Mouse (Mus musculus): ENCODE measurements around the gene Pitpnc1. TPM values are rescaled to one million over a fixed set of nuclear protein-coding genes. Genes with fewer than 3 reads are reported as not detected.
"Not testable (repeated sequence)": the region's sequence is repeated elsewhere in the genome, so short reads cannot be mapped to it uniquely, and the experiment has no call there.

Gene Pitpnc1
- polyA plus RNA-seq, 2 experiments: 3.0 to 5.8 TPM

DNA sequence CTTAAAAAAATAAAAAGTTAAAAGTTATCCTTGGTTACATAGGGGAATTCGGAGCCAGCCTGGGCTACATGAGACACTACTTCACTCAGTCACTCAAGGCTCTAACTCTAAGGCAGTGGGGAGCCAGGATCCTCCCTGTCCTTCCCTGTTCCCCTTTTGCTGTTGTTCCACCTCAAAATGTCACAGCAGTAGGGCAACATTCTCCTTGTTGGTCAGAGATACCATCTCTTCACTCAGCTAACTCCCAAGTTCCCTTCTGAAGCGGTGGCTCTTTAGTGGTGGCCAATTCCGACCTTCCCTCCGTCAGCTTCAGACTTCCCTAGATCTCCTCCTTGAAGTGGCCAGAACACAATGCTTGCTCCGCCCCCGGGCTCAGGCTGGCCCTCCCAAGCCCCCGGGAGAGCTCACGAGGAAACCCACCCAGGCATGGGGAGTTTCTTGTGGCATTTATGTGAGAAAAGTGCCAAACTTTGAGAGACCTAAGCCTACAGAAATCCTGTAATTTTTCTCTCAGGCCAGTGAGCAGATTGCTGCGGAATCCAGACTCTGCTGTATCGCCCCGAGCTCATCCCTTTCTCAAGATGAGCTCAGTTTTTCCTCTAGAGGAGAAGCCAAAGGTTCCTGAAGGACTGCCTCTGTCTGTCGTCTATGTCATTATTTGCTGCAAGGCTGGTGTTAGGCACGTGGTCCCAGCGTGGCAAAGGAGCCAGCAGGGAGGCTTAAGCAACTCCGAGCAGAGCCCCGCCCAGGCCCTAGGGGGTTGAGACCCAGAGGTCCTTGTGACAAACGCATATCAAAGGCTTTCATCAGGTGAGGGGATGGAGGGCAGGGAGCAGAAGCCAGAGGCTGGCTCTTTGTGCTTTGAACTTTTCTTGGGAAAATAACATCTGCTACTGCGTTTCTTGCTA lies 40.1 kb upstream of the Pitpnc1 start:
- H3K9me3 ChIP-seq (ENCODE audit: control insufficient read depth, low read length): no peaks in the 10 kb centered on the region
- H3K27ac ChIP-seq: no peak overlapping the region
- no peak for DNase-seq (ENCODE audit: low read depth in 3 of 3, low spot score in 3 of 3)
- H3K4me3 ChIP-seq (ENCODE audit: insufficient read depth in 1 of 2, low read depth in 2 of 2, low read length in 2 of 2): no peak overlapping the region
- peak; percentile 63; the same call in 1 of the 2 replicates for ATAC-seq (ENCODE audit: insufficient read depth)
- H3K4me1 ChIP-seq (replicated peaks; ENCODE audit: control insufficient read depth in 2 of 2, insufficient read depth in 2 of 2, low read length in 1 of 2): peaks cover 0 to 10% of the 10 kb centered on the region in 2 experiments; a peak in 3 of 4 replicates
- TF ChIP-seq EP300 (IDR thresholded peaks at IDR 0.05; ENCODE audit: low read depth) (no peak), CTCF (IDR thresholded peaks at IDR 0.05; ENCODE audit: low read depth) (no peak)
- peak overlapping the region; percentile 18 for H3K4me2 ChIP-seq (ENCODE audit: low read depth)
- no peaks in the 10 kb centered on the region for H3K36me3 ChIP-seq (replicated peaks; ENCODE audit: control insufficient read depth, insufficient read depth, low read depth)
- no peaks in the 10 kb centered on the region for H3K27me3 ChIP-seq (ENCODE audit: control insufficient read depth, insufficient read depth, low read length)
- no peak overlapping the region for H3K9ac ChIP-seq (replicated peaks)
- 5% methylated on average over 18 of the region's 18 CpGs for WGBS (ENCODE audit: insufficient replicate concordance)

DNA sequence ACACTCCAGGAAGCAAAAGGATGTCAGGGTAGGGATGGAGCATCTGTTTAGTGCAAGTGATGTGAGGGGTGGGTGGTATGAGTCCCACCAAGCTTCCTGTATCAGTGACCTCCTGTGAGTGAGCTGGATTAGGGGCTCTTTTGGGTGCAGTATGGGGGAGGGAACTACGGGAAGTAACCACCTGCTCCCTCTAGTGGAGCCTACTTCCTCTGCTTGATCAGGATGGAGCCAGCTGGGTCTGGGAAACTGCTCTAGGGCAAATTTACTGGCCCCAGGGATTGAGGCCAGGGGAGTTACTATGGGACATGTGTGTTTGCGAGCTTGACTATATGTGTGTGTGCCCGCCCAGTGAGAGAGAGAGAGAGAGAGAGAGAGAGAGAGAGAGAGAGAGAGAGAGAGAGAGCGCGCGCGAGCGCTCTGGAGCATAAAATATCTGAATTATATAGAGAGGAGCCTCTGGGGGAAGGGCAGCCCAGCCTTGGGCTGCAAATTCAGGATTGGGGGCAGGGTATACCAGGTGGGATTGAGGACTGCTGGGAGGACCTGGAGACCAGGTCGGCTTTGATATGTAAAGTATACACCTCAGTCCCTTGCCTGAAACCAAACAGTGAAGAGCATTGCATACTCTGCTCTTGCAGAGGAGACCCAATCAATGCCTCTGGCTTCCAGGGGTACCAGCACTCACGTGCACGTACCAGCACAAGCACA lies 39.3 kb upstream of the Pitpnc1 start:
- no peak overlapping the region for H3K27ac ChIP-seq
- H3K36me3 ChIP-seq (replicated peaks; ENCODE audit: control insufficient read depth, insufficient read depth, low read depth): no peaks in the 10 kb centered on the region
- H3K9ac ChIP-seq (replicated peaks): no peak overlapping the region
- no peaks in the 10 kb centered on the region for H3K9me3 ChIP-seq (ENCODE audit: control insufficient read depth, low read length)
- peaks cover 0 to 10% of the 10 kb centered on the region in 2 experiments; a peak in 3 of 4 replicates for H3K4me1 ChIP-seq (replicated peaks; ENCODE audit: control insufficient read depth in 2 of 2, insufficient read depth in 2 of 2, low read length in 1 of 2)
- ATAC-seq (ENCODE audit: insufficient read depth) (0 out of 2 replicates have a peak, but pooled peaks have one; percentile 11), DNase-seq (ENCODE audit: low read depth in 3 of 3, low spot score in 3 of 3) (no peak)
- 15% methylated on average over 11 of the region's 11 CpGs for WGBS (ENCODE audit: insufficient replicate concordance)
- H3K4me2 ChIP-seq (ENCODE audit: low read depth): no peak overlapping the region
- no peaks in the 10 kb centered on the region for H3K27me3 ChIP-seq (ENCODE audit: control insufficient read depth, insufficient read depth, low read length)
- H3K4me3 ChIP-seq (ENCODE audit: insufficient read depth in 1 of 2, low read depth in 2 of 2, low read length in 2 of 2): no peak overlapping the region
- TF ChIP-seq EP300 (IDR thresholded peaks at IDR 0.05; ENCODE audit: low read depth) (no peak), CTCF (IDR thresholded peaks at IDR 0.05; ENCODE audit: low read depth) (peak; percentile 47)

DNA sequence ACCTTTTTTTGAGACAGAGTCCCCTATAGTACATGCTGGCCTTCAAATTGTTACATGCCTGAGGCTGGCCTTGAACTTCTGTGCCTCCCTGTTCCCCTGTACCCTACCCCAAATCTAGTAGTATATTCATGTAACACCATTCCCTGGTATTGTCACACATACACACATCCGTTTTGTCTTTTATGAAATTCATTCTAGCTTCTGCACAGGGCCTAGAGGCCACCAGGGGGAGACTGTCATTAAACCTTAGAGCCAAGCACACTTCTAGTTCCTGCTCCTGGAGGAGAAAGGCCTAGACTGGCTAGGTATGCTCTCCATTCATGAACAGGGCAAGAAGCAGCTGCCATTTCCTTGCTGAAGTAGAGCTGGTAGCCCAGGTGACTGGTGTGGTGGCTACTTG lies 35.8 kb upstream of the Pitpnc1 start:
- H3K36me3 ChIP-seq (replicated peaks; ENCODE audit: control insufficient read depth, insufficient read depth, low read depth): no peaks in the 10 kb centered on the region
- no peak for TF ChIP-seq EP300 (IDR thresholded peaks at IDR 0.05; ENCODE audit: low read depth)
- TF ChIP-seq CTCF (IDR thresholded peaks at IDR 0.05; ENCODE audit: low read depth): peak; percentile 68

DNA sequence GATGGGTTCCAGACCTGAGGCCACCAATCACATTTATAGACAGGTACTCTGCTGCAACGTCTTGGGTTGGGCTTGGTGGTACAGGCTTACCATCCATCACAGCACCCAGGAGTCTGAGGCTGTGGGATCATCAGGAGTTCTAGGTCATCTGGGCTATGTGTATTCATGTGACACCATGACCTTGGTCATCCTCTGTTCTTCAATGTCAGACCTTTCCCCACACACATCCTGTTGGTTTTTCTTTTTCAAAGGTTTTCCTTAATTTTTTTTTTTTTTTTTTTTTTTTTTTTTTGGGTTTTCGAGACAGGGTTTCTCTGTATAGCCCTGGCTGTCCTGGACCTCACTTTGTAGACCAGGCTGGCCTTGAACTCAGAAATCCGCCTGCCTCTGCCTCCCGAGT lies 33.9 kb upstream of the Pitpnc1 start:
- not testable (repeated sequence) for H3K27me3 ChIP-seq (ENCODE audit: control insufficient read depth, insufficient read depth, low read length); H3K27ac ChIP-seq; H3K9me3 ChIP-seq (ENCODE audit: control insufficient read depth, low read length); H3K9ac ChIP-seq (replicated peaks); H3K4me3 ChIP-seq (ENCODE audit: insufficient read depth in 1 of 2, low read depth in 2 of 2, low read length in 2 of 2); DNase-seq (ENCODE audit: low read depth in 3 of 3, low spot score in 3 of 3); H3K4me2 ChIP-seq (ENCODE audit: low read depth); H3K4me1 ChIP-seq (replicated peaks; ENCODE audit: control insufficient read depth in 2 of 2, insufficient read depth in 2 of 2, low read length in 1 of 2); ATAC-seq (ENCODE audit: insufficient read depth); H3K36me3 ChIP-seq (replicated peaks; ENCODE audit: control insufficient read depth, insufficient read depth, low read depth)
- whole genome bisulfite sequencing (ENCODE audit: insufficient replicate concordance): 72% methylated on average over 3 of the region's 4 CpGs

More for the DNA sequence above, 35.8 kb upstream of the Pitpnc1 start:
- Histone ChIP-seq H3K9ac (replicated peaks) (no peak overlapping the region), H3K4me2 (ENCODE audit: low read depth) (no peak overlapping the region), H3K27me3 (ENCODE audit: control insufficient read depth, insufficient read depth, low read length) (no peaks in the 10 kb centered on the region), H3K4me3 (ENCODE audit: insufficient read depth in 1 of 2, low read depth in 2 of 2, low read length in 2 of 2) (no peak overlapping the region), H3K27ac (no peak overlapping the region), H3K9me3 (ENCODE audit: control insufficient read depth, low read length) (no peaks in the 10 kb centered on the region), H3K4me1 (replicated peaks; ENCODE audit: control insufficient read depth in 2 of 2, insufficient read depth in 2 of 2, low read length in 1 of 2) (peaks cover 0 to 10% of the 10 kb centered on the region in 2 experiments; a peak in 3 of 4 replicates)
- ATAC-seq (ENCODE audit: insufficient read depth) (no peak), DNase-seq (ENCODE audit: low read depth in 3 of 3, low spot score in 3 of 3) (peak in 1 of 3 experiments; percentile 19)
- WGBS (ENCODE audit: insufficient replicate concordance): 67% methylated on average over 1 of the region's 1 CpGs

GRCm38 (mm10) chr11:107502801-107503200 lies 32.3 kb upstream of the Pitpnc1 start:
- DNase-seq (ENCODE audit: low read depth in 3 of 3, low spot score in 3 of 3): no peak
- Histone ChIP-seq H3K27me3 (ENCODE audit: control insufficient read depth, insufficient read depth, low read length) (no peaks in the 10 kb centered on the region), H3K4me1 (replicated peaks; ENCODE audit: control insufficient read depth in 2 of 2, insufficient read depth in 2 of 2, low read length in 1 of 2) (no peaks in the 10 kb centered on the region), H3K36me3 (replicated peaks; ENCODE audit: control insufficient read depth, insufficient read depth, low read depth) (peaks cover 3% of the 10 kb centered on the region), H3K4me2 (ENCODE audit: low read depth) (no peak overlapping the region), H3K9ac (replicated peaks) (no peak overlapping the region), H3K9me3 (ENCODE audit: control insufficient read depth, low read length) (no peaks in the 10 kb centered on the region), H3K27ac (no peak overlapping the region), H3K4me3 (ENCODE audit: insufficient read depth in 1 of 2, low read depth in 2 of 2, low read length in 2 of 2) (no peak overlapping the region)
- WGBS (ENCODE audit: insufficient replicate concordance): 75% methylated on average over 8 of the region's 8 CpGs
- ATAC-seq (ENCODE audit: insufficient read depth): no peak
- TF ChIP-seq CTCF (IDR thresholded peaks at IDR 0.05; ENCODE audit: low read depth) (peak; percentile 43), EP300 (IDR thresholded peaks at IDR 0.05; ENCODE audit: low read depth) (no peak)
